Mouse (Mus musculus): ENCODE results near the gene Zfp503.

Zfp503 gene

DNA sequence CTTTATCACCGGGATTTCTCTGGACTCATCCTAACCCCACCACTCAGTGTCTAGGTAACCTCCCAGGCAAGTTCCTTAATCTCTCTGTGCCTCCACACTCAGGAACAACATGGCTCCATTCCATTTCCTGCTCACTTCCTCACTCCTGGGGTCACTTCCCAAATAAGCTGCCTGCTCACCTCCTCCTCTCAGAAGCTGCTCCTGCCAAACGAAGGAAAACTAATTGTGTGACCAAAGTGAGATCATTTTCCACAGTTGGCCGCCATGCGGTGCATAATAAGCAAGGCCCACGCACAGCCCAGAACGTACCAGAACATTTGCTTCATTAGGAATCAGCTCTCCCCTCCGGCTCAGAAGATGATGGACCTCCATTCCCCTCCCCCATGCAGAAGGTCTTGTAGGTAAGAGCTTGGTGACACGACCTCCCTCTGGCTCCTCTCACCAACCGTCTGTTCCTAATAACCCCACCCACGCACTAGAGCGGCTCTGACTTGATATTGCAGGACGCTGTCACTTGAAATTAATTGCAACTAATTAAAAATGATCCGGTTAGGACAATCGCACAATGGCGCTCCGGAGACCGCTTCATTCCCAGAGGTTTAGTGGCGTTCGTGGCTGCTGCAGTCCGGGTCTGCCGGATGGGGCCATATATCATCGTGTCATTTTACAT is 26.9 kb downstream of the Zfp503 start:
- DNase-seq = no peak

DNA sequence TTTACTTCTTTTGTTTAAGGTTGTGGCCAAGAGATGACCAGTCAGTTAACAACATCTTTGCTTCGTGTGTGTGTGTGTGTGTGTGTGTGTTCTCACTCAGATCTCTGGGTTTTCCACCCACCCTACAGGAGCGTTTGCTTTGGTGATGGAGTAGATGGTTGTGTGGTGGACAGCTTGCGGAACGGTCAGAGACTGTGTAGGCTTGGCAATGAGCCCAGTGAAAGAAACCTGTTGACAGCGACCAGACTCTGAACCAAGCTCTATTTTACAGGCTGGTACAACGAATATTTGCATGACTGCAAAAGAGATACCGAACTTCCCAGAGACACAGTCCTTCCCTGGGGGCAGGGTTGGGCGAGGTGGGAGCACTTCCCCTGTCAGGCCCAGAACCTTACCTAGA is 30.2 kb downstream of the Zfp503 start:
- DNase-seq = no peak

DNA sequence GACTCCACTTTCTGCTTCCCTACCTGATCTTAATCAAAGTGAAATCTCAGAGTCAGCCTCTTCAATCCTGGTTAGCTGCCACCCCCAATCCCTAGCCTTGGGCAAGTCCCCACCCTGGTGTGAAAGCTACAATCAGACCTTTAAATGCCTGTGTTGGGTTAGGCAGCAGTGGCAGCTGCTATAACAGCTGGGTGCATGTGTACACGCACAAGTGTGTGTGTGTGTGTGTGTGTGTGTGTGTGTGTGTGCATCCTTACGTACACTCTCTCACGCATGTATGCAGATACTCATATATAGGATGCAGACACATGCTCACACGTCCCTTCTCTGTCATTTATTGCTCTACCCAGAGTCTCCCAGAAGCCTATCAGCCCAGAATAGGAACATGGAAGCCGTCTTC is 30.8 kb downstream of the Zfp503 start:
- no peak for DNase-seq

DNA sequence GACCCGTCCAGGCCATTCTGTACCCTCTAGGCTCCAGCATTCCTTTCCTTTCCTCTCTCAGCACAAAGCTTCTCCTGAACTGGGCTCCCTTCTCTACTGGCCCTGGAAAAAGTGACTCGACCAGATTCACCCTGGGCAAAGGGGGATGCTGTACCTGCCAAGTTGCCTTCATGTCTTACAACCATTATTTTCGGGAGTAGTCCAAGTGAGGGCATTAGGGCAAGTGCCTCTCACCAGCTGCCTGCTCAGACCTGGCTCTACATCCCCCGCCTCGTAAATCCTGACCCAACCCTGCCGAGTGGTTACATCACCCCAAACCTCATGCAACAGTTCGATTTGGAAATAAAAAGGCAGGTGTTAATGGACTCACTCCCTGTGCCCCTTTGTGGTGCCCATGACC is 36.9 kb downstream of the Zfp503 start:
- DNase-seq = no peak

DNA sequence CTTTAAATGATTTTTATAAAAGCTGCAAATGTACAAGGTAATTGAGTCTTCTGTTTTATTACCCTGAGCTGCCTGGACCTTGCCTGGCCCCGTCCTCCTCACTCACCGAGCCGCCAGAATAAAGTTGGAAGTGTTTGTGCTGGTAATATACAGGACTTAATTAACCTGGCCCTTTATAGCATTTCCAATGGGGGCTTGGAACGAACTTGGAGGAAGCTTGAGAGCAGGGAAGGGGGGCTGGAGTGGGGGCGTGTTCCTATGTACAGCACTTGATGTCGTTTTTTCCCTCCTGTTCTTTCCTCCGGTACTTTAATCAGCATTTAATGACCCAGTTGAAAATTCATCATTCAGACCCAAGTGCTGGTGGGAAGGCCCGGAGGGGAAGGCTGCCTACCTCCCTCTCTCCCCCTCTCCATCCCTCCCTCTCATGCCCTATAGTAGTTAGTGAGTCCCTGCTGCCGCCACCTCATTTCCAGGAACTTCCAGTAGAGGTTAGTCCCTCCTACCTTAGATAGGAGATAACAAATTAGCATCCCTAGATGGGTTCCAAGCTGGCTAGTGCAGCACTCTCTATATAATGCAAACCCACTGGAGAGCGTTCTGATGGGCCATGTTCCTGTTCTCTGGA is 37.4 kb downstream of the Zfp503 start:
- no peak for DNase-seq

DNA sequence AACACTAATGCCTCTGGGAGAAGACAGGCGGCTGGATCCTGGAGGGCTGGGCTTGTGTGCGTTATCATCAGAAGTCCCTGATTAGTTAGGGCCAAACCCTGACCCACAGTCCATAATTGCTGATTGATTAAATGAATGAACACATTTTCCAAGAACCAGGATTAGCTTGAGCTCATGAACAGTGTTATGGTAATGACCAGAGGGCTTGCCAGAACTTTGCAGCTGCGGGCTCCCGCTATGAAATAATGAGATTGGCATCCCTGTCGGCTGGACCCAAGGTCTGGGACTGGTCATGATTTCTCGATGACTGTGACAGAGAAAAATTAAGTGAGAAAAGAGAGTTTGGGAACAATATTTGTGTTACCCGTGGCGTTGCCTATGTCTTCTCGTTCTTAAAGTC is 44.5 kb downstream of the Zfp503 start:
- no peak for DNase-seq

DNA sequence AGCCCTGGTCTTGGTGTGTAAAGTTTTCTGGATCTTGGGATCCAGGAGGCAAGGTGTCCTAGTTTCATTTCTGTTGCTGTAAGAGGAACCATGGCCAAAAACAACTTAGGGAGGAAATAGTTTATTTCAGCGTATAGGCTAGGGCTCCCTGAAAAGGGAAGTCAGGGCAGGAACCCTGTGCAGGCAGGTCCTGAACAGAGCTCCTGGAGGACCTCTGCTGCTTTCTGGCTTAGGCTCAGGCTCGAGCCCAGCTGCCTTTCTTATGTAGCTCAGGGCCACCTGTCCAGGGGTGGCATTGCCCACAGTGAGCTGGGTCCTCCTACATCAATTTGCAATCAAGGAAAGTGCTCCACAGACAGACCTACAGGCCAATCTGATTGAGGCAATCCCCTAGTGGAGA is 47.8 kb downstream of the Zfp503 start:
- no peak for DNase-seq

DNA sequence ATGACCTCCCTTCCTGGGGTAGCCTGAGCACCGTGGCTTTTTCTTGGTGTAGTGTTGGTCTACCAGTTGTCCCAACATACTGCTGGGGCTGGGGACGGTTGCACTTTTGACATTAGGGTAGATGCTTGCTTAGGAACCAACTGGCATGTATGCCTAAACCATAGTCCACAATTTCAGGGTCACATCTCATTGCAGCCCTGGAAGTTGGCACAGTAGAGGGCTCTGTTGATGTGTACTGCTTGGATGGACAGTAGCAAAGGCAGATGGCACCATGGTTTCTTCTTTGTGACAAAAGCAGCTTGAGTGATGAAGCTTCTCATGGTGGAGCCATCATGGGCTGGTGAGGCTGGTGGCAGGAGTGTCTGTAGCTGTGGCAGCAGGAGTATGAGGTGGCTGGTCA is 52.3 kb downstream of the Zfp503 start:
- DNase-seq = no peak

DNA sequence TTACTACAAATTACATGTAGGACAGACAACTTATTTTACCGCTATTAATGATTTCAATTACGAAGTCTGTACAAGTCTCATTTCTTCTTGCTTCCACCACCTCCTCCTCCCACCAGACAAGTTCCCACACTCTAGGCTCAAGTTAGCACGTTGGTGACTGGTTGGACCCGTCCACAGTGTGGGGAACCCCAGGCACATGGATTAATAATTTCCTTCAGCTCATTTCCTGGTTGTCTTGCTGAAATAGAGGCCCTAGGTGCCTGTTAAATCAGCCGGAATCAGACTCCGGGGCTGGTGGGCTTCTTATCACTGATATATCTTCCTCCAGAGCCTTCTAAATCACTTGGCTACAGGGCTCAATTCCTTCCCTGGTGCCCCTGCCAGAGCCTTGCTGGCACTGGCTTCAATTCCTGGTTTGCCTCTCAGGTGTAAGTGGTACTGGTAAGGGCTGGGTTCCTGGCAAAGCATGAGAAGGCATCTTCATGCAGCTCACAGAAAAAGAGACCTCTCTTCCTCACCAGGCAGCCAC is 53.2 kb downstream of the Zfp503 start:
- DNase-seq = no peak
